Mouse (Mus musculus) inflammation-experienced regulatory T-cells, adult 6 months (primary cell): Measurements from ENCODE around the gene Rhod. TPM values are rescaled to one million over a fixed set of nuclear protein-coding genes. Genes with fewer than 3 reads are reported as not detected.
"Not testable (repeated sequence)": the region's sequence is repeated elsewhere in the genome, so short reads cannot be mapped to it uniquely, and the experiment has no call there.

Experiments used
- ATAC-seq: one replicate; pipeline ENCODE4 v1.8.0; 2017
- polyA plus RNA-seq, 3 experiments: library from polyadenylated mRNA; unstranded; fragments of 100-300 nt; shearing (Covaris generic); gene quantifications; one replicate each; pipeline ENCODE4 v1.2.1; 2017

Gene Rhod
- polyA plus RNA-seq: 1 to 10 TPM in 2 of 3 experiments, under 1 TPM in 1; 0.75 to 2.5 (median 2.4) TPM

GRCm38 (mm10) chr19:4439161-4439801 lies at the start of gene Rhod:
Gene Rhod, minus strand, starts transcription at chr19:4439432.
- no peak for ATAC-seq

GRCm38 (mm10) chr19:4487877-4488276 lies 48.6 kb upstream of the Rhod start:
- ATAC-seq: no peak

- ATAC-seq: no peak
Observed at GRCm38 (mm10) chr19:4485006-4485405, 45.8 kb upstream of the Rhod start.

GRCm38 (mm10) chr19:4482111-4482859 lies 43.1 kb upstream of the Rhod start:
- no peak for ATAC-seq

GRCm38 (mm10) chr19:4481326-4481725 lies 42.1 kb upstream of the Rhod start:
- ATAC-seq: no peak

- ATAC-seq: no peak
Observed at GRCm38 (mm10) chr19:4480041-4480440, 40.8 kb upstream of the Rhod start.

GRCm38 (mm10) chr19:4478190-4478516 lies 38.9 kb upstream of the Rhod start:
- no peak for ATAC-seq

GRCm38 (mm10) chr19:4477345-4478189 lies 38.3 kb upstream of the Rhod start, which contains the start of gene Syt12:
Gene Syt12, minus strand, starts transcription at chr19:4477447.
- ATAC-seq: no peak

GRCm38 (mm10) chr19:4476601-4477257 lies 37.5 kb upstream of the Rhod start:
- ATAC-seq: no peak

GRCm38 (mm10) chr19:4475224-4475925 lies 36.1 kb upstream of the Rhod start:
- peak; percentile 63 for ATAC-seq

- ATAC-seq: no peak
Observed at GRCm38 (mm10) chr19:4474739-4475138, 35.5 kb upstream of the Rhod start.

GRCm38 (mm10) chr19:4473549-4473948 lies 34.3 kb upstream of the Rhod start:
- no peak for ATAC-seq

- ATAC-seq: no peak
Observed at GRCm38 (mm10) chr19:4468363-4468762, 29.1 kb upstream of the Rhod start.

GRCm38 (mm10) chr19:4464666-4465065 lies 25.4 kb upstream of the Rhod start:
- no peak for ATAC-seq

- ATAC-seq: no peak
Observed at GRCm38 (mm10) chr19:4461981-4462380, 22.7 kb upstream of the Rhod start.

- ATAC-seq: no peak
Observed at GRCm38 (mm10) chr19:4456227-4456626, 17.0 kb upstream of the Rhod start.

GRCm38 (mm10) chr19:4455071-4455800 lies 16.0 kb upstream of the Rhod start:
- ATAC-seq: no peak

GRCm38 (mm10) chr19:4454040-4454439 lies 14.8 kb upstream of the Rhod start:
- not testable (repeated sequence) for ATAC-seq

GRCm38 (mm10) chr19:4452525-4452924 lies 13.3 kb upstream of the Rhod start:
- no peak for ATAC-seq

- ATAC-seq: no peak
Observed at GRCm38 (mm10) chr19:4451965-4452364, 12.7 kb upstream of the Rhod start.

- ATAC-seq: no peak
Observed at GRCm38 (mm10) chr19:4451098-4451497, 11.9 kb upstream of the Rhod start.
